In genomic region chr9:106356323-106356844, GRCm38 (mm10) we compare ENCODE assay signal across 11 mouse cellular contexts. TPM values are rescaled to one million over a fixed set of nuclear protein-coding genes. Genes with fewer than 3 reads are reported as not detected.
A peak's percentile ranks its signal among the peaks of the same experiment; 100 is the strongest.
DNase-seq lines count a peak whose midpoint lies in the region; ATAC-seq and TF ChIP-seq lines count a peak whose summit lies in the region.
"Had no signal": no experiment of that assay in that cellular context is flagged by ENCODE, and none has a peak within 500 bp of the region (broad histone marks: within the 10 kb centered on the region; RNA-seq: fewer than 3 reads in every experiment).

No protein-coding gene starts in this region.

- peak overlapping the region; percentile 59; the same call in 1 of the 2 replicates for H3K27ac ChIP-seq in lung, embryonic 14.5 days (ENCODE audit: low read depth)
- H3K27ac ChIP-seq in embryonic facial prominence, embryonic 12.5 days, result peak overlapping the region; percentile 98
- H3K27ac ChIP-seq in neural tube, embryonic 11.5 days (ENCODE audit: low read depth, low read length), result peak overlapping the region; percentile 73

- ATAC-seq in lung, embryonic 14.5 days (ENCODE audit: insufficient read depth), result peak; percentile 59
- peak; percentile 93 for ATAC-seq in embryonic facial prominence, embryonic 12.5 days (ENCODE audit: insufficient number of reproducible peaks, insufficient read depth, low FRiP score, low TSS enrichment)
- ATAC-seq in neural tube, embryonic 11.5 days (ENCODE audit: insufficient read depth, low FRiP score, low TSS enrichment), result no peak
- ATAC-seq: Patski had no signal

- 41% methylated on average over 10 of the region's 10 CpGs for WGBS in lung, embryonic 14.5 days
- WGBS in embryonic facial prominence, embryonic 12.5 days, result 33% methylated on average over 10 of the region's 10 CpGs
- WGBS in neural tube, embryonic 11.5 days, result 51% methylated on average over 8 of the region's 10 CpGs

- H3K4me1 ChIP-seq in lung, embryonic 14.5 days (ENCODE audit: insufficient read depth), result peaks cover 11% of the 10 kb centered on the region
- H3K4me1 ChIP-seq in embryonic facial prominence, embryonic 12.5 days, result peaks cover 72% of the 10 kb centered on the region
- peaks cover 12% of the 10 kb centered on the region; the same call in 1 of the 2 replicates for H3K4me1 ChIP-seq in neural tube, embryonic 11.5 days (ENCODE audit: control insufficient read depth, insufficient read depth, low read length)

- no peak for DNase-seq in lung, embryonic 14.5 days
- no peak for DNase-seq in lung, postnatal 36 days
- peak; percentile 67 for DNase-seq in kidney, postnatal 14 days
- peak; percentile 70 for DNase-seq in neural tube, embryonic 11.5 days (ENCODE audit: low spot score)
- no peak for DNase-seq in urinary bladder, adult 2 months (ENCODE audit: low spot score)
- DNase-seq in right cerebral cortex, postnatal 36 days (ENCODE audit: low spot score in 2 of 2), result no peak
- no peak for DNase-seq in thymus, adult 18-20 months
- DNase-seq: cerebellum, adult 11 months; spleen, adult 18-20 months had no signal

- 0 out of 2 replicates have a peak overlapping the region, but pooled peaks have one; percentile 7 for H3K4me2 ChIP-seq in lung, embryonic 14.5 days
- peak overlapping the region; percentile 32 for H3K4me2 ChIP-seq in embryonic facial prominence, embryonic 12.5 days (replicated peaks)
- H3K4me2 ChIP-seq in neural tube, embryonic 11.5 days (ENCODE audit: low read depth), result no peak overlapping the region

- H3K9me3 ChIP-seq in lung, embryonic 14.5 days (ENCODE audit: low read depth, low read length), result no peaks in the 10 kb centered on the region
- no peaks in the 10 kb centered on the region for H3K9me3 ChIP-seq in embryonic facial prominence, embryonic 12.5 days
- no peaks in the 10 kb centered on the region for H3K9me3 ChIP-seq in neural tube, embryonic 11.5 days (ENCODE audit: control insufficient read depth, low read length)

- TF ChIP-seq CTCF in lung, embryonic 14.5 days (IDR thresholded peaks at IDR 0.05; ENCODE audit: low read depth), result no peak

- no peaks in the 10 kb centered on the region for H3K27me3 ChIP-seq in lung, embryonic 14.5 days (ENCODE audit: insufficient read depth, low read length)
- H3K27me3 ChIP-seq in embryonic facial prominence, embryonic 12.5 days, result no peaks in the 10 kb centered on the region
- H3K27me3 ChIP-seq in neural tube, embryonic 11.5 days (ENCODE audit: control insufficient read depth, insufficient read depth, low read length), result no peaks in the 10 kb centered on the region
- H3K27me3 ChIP-seq: Patski had no signal

- no peak overlapping the region for H3K9ac ChIP-seq in lung, embryonic 14.5 days
- H3K9ac ChIP-seq in embryonic facial prominence, embryonic 12.5 days, result peak overlapping the region; percentile 10; the same call in 1 of the 2 replicates
- H3K9ac ChIP-seq in neural tube, embryonic 11.5 days (ENCODE audit: low read length), result no peak overlapping the region

- H3K36me3 ChIP-seq in lung, embryonic 14.5 days (ENCODE audit: insufficient read depth), result no peaks in the 10 kb centered on the region
- H3K36me3 ChIP-seq in embryonic facial prominence, embryonic 12.5 days, result no peaks in the 10 kb centered on the region
- H3K36me3 ChIP-seq in neural tube, embryonic 11.5 days (ENCODE audit: control insufficient read depth, insufficient read depth, low read length), result no peaks in the 10 kb centered on the region

- no peak overlapping the region for H3K4me3 ChIP-seq in lung, embryonic 14.5 days (ENCODE audit: low read depth, low read length)
- H3K4me3 ChIP-seq in embryonic facial prominence, embryonic 12.5 days, result peak overlapping the region; percentile 9; the same call in 1 of the 2 replicates
- H3K4me3 ChIP-seq in neural tube, embryonic 11.5 days (ENCODE audit: low read depth, low read length), result no peak overlapping the region

RNA-seq across cellular contexts. Expression of gene Dusp7, which starts 12.0 kb away (rescaled TPM):
- polyA plus RNA-seq in lung, embryonic 14.5 days (2014; fragmentation: Nextera tagmentation; extraction: Ambion mirVana), result 23.9 and 27.3 TPM in 2 replicates
- polyA plus RNA-seq in embryonic facial prominence, embryonic 12.5 days (2016; fragmentation: Nextera tagmentation; extraction: Ambion mirVana), result 51.1 and 59.2 TPM in 2 replicates
- 28.1 and 28.7 TPM in 2 replicates for polyA plus RNA-seq in neural tube, embryonic 11.5 days (2014; fragmentation: Nextera tagmentation; extraction: Ambion mirVana)
- polyA plus RNA-seq in urinary bladder, adult 2 months (2012; rRNA removed), result 33.5 and 34.7 TPM in 2 replicates

Comparison
In these comparisons a context has a peak if more than half of its experiments do, and no peak if none do; other contexts are left out.
1. DNase-seq: peak in kidney, postnatal 14 days (single experiment) and neural tube, embryonic 11.5 days (single experiment); none in lung, embryonic 14.5 days (single experiment), lung, postnatal 36 days (single experiment), urinary bladder, adult 2 months (single experiment), right cerebral cortex, postnatal 36 days (0 of 2) and thymus, adult 18-20 months (0 of 2).
2. Peak in every context shown above with its lines, with median percentiles within 50 percentile points of each other: H3K27ac ChIP-seq.